Mouse (Mus musculus): Measurements from ENCODE around the gene Nlrp4f. TPM values are rescaled to one million over a fixed set of nuclear protein-coding genes. Genes with fewer than 3 reads are reported as not detected.

The Nlrp4f gene
- polyA plus RNA-seq (2014; fragmentation: Illumina TruSeq; extraction: RNeasy Lipid Tissue Mini Kit (QIAGEN cat#74804)) = 88.2 TPM

DNA sequence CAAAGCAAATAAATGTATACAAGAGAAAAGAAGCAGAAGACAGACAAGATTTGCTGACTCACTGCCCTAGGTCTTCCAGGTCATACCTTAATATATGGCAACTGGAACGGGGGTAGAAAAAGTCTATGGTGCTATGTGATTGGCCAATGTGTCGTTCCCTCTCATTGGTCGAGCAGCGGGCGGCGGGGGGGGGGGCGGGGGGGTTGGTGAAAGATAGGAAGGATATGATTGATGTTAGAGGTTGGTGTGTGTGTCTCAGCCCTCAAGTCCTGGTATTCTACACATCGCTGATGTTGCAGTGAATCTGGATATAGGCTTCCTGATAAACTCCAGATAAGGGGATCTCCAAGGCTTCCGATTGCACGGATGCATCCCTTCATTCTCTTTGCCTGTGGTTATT is at the start of gene Nlrp4f:
Nlrp4f (minus strand) TSS at position 101 of the 400 bp plus-strand sequence.

DNA sequence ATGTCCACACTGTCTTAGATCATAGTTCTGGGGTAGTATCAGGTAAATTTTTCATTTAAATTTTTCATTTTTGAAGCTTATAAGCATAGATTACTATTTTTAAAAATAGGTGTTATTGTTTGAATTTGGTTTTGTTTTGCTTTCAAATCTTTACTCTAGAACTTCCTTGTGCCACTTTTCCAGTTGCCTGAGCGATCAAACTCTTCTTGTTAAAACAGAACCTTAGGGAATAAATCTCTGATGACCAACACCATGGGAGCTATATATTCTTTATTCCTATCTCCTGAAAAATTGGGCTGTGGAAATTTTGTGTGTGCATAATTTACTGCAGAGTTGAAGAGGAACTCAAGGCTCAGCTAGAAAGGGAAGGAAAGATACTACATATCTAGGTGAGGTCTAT is 55.8 kb downstream of the Nlrp4f start, which contains the start of gene Olfr466:
Olfr466 (plus strand) TSS at position 301 of the 400 bp plus-strand sequence.

DNA sequence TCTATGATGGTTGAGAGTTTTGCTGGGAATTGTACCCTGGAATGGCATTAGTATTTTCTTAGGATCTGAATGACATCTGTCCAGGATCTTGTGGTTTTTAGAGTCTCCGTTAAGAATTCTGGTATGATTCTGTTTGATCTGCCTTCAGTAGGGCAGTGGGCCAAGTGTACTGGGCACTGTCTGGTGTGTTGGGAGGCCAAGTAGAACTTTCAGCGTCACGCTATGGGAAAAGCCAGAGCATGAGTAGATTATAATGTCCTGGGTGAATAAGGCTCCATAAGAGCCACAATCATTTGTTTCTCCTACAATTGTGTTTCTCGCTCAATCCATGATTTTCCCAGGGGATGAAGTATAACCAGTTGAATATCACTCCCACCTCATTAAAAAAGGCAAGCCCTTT is 68.0 kb downstream of the Nlrp4f start, which contains the start of gene Olfr465-ps1:
Olfr465-ps1 (plus strand) TSS at position 301 of the 400 bp plus-strand sequence.

Other genes starting within 250 kb of the Nlrp4f start
- not detected for gene Spata31d1c, start 172.9 kb downstream of the Nlrp4f start, polyA plus RNA-seq (2014; fragmentation: Illumina TruSeq; extraction: RNeasy Lipid Tissue Mini Kit (QIAGEN cat#74804))
- not detected for gene Prss47, start 153.2 kb downstream of the Nlrp4f start, polyA plus RNA-seq (2014; fragmentation: Illumina TruSeq; extraction: RNeasy Lipid Tissue Mini Kit (QIAGEN cat#74804))
- 116 TPM for gene Mfsd14b, start 93.0 kb downstream of the Nlrp4f start, polyA plus RNA-seq (2014; fragmentation: Illumina TruSeq; extraction: RNeasy Lipid Tissue Mini Kit (QIAGEN cat#74804))
- not detected for gene Olfr465-ps1, start 67.9 kb downstream of the Nlrp4f start, polyA plus RNA-seq (2014; fragmentation: Illumina TruSeq; extraction: RNeasy Lipid Tissue Mini Kit (QIAGEN cat#74804))
- gene Olfr466, start 55.7 kb downstream of the Nlrp4f start, polyA plus RNA-seq (2014; fragmentation: Illumina TruSeq; extraction: RNeasy Lipid Tissue Mini Kit (QIAGEN cat#74804)) = not detected
- not detected for gene Gm10775, start 53.6 kb upstream of the Nlrp4f start, polyA plus RNA-seq (2014; fragmentation: Illumina TruSeq; extraction: RNeasy Lipid Tissue Mini Kit (QIAGEN cat#74804))
- gene Zfp369, start 72.8 kb upstream of the Nlrp4f start, polyA plus RNA-seq (2014; fragmentation: Illumina TruSeq; extraction: RNeasy Lipid Tissue Mini Kit (QIAGEN cat#74804)) = 50.1 TPM